Mouse (Mus musculus): ENCODE results near the gene Gm4924.

The Gm4924 gene

GRCm38 (mm10) chr10:82354083-82355010 is at the start of gene Gm4924:
Gm4924 (plus strand) TSS chr10:82354255.
- peak; percentile 91 for DNase-seq (ENCODE audit: low read depth, low spot score)

- DNase-seq (ENCODE audit: low read depth, low spot score): no peak
These were observed 37.6 kb upstream of the Gm4924 start, which contains the start of gene 4932415D10Rik for GRCm38 (mm10) chr10:82316482-82316881. 4932415D10Rik (minus strand) TSS chr10:82316582.

GRCm38 (mm10) chr10:82320134-82320533 is 33.9 kb upstream of the Gm4924 start:
- DNase-seq (ENCODE audit: low read depth, low spot score): no peak

GRCm38 (mm10) chr10:82329826-82330225 is 24.2 kb upstream of the Gm4924 start:
- DNase-seq (ENCODE audit: low read depth, low spot score): no peak

- DNase-seq (ENCODE audit: low read depth, low spot score): no peak
These were observed 1.3 kb downstream of the Gm4924 start for GRCm38 (mm10) chr10:82355401-82355800.

- no peak for DNase-seq (ENCODE audit: low read depth, low spot score)
These were observed 7.9 kb downstream of the Gm4924 start for GRCm38 (mm10) chr10:82361911-82362310.

GRCm38 (mm10) chr10:82382992-82383391 is 28.9 kb downstream of the Gm4924 start:
- no peak for DNase-seq (ENCODE audit: low read depth, low spot score)

GRCm38 (mm10) chr10:82409511-82409910 is 55.5 kb downstream of the Gm4924 start:
- DNase-seq (ENCODE audit: low read depth, low spot score): no peak

GRCm38 (mm10) chr10:82423631-82424030 is 69.6 kb downstream of the Gm4924 start:
- no peak for DNase-seq (ENCODE audit: low read depth, low spot score)

Data from retina, adult 2 months (tissue).